9 mouse cellular contexts compared by ENCODE assay signal in the genomic region with DNA sequence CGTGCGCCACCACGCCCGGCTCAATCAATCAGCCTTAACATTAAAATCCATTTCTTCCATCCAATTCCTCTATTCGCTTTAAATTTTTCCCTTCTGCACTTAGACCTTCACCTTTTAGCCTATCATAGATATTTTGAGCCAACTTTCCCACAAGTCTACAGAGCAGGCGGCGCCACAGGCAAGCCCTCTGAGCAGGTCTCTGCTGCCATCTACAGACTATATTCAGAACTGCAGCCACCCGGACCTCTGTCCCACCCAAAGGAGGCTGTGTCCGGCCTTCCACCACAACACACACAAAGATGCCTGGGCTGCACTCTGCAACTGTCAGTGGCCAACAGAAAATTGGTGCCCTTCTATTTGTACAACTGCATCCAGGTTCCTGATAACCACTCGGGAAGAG. TPM values are rescaled to one million over a fixed set of nuclear protein-coding genes. Genes with fewer than 3 reads are reported as not detected.
DNase-seq lines count a peak whose midpoint lies in the region; ATAC-seq and TF ChIP-seq lines count a peak whose summit lies in the region.
"Had no signal": no experiment of that assay in that cellular context is flagged by ENCODE, and none has a peak within 500 bp of the region (broad histone marks: within the 10 kb centered on the region; RNA-seq: fewer than 3 reads in every experiment).

No protein-coding gene starts in this region.

- H3K4me1 ChIP-seq in forebrain, embryonic 13.5 days, result peaks cover 13% of the 10 kb centered on the region
- peaks cover 6% of the 10 kb centered on the region; the same call in 1 of the 2 replicates for H3K4me1 ChIP-seq in hindbrain, embryonic 14.5 days (replicated peaks; ENCODE audit: control insufficient read depth, insufficient read depth, low read length)
- peaks cover 13% of the 10 kb centered on the region for H3K4me1 ChIP-seq in midbrain, embryonic 12.5 days
- peaks cover 11% of the 10 kb centered on the region; the same call in 1 of the 2 replicates for H3K4me1 ChIP-seq in small intestine, adult 2 months (ENCODE audit: control insufficient read depth, insufficient read depth, insufficient read length, low read length)

- intact Hi-C loops in left cerebral cortex, postnatal 10 days (cut with DNase I), result loop anchor here (5.0 kb wide), 4 partner anchors 44 to 604 kb away; a partner anchor contains a TSS

- ATAC-seq in CD4-positive, CD25-positive, alpha-beta regulatory T cell, adult 4 months, result no peak
- peak; percentile 65 for ATAC-seq in forebrain, embryonic 13.5 days
- peak; percentile 63 for ATAC-seq in hindbrain, embryonic 14.5 days (ENCODE audit: low FRiP score)
- 0 out of 2 replicates have a peak, but pooled peaks have one; percentile 51 for ATAC-seq in midbrain, embryonic 12.5 days (ENCODE audit: low FRiP score, low read depth)

- no peaks in the 10 kb centered on the region for H3K36me3 ChIP-seq in forebrain, embryonic 13.5 days (ENCODE audit: poor library complexity, severe bottlenecking)
- H3K36me3 ChIP-seq in hindbrain, embryonic 14.5 days (replicated peaks; ENCODE audit: control insufficient read depth, insufficient read depth), result no peaks in the 10 kb centered on the region
- H3K36me3 ChIP-seq in midbrain, embryonic 12.5 days, result no peaks in the 10 kb centered on the region
- H3K36me3 ChIP-seq in small intestine, adult 2 months (ENCODE audit: control insufficient read depth, insufficient read depth, low read length), result peaks cover 4% of the 10 kb centered on the region; the same call in 1 of the 2 replicates
- H3K36me3 ChIP-seq: limb, embryonic 13.5 days had no signal

- peak; percentile 99 for TF ChIP-seq CTCF in brain, embryonic 14.5 days (IDR thresholded peaks at IDR 0.05; ENCODE audit: borderline replicate concordance, extremely low read depth, insufficient read depth, insufficient read length)
- peak; percentile 98 for TF ChIP-seq CTCF in small intestine, adult 2 months (IDR thresholded peaks at IDR 0.05; ENCODE audit: extremely low read depth, insufficient read length, insufficient replicate concordance, low read depth, low read length)

- no peak for TF ChIP-seq POLR2A in brain, embryonic 14.5 days (IDR thresholded peaks at IDR 0.05; ENCODE audit: borderline replicate concordance, extremely low read depth, insufficient read depth, insufficient read length, poor library complexity, severe bottlenecking)
- no peak for TF ChIP-seq POLR2A in small intestine, adult 2 months (IDR thresholded peaks at IDR 0.05; ENCODE audit: low read depth, low read length)

- H3K9ac ChIP-seq in forebrain, embryonic 13.5 days, result no peak overlapping the region
- H3K9ac ChIP-seq in hindbrain, embryonic 14.5 days, result no peak overlapping the region
- no peak overlapping the region for H3K9ac ChIP-seq in midbrain, embryonic 12.5 days (replicated peaks)
- H3K9ac ChIP-seq: limb, embryonic 13.5 days had no signal

- no peaks in the 10 kb centered on the region for H3K9me3 ChIP-seq in forebrain, embryonic 13.5 days (replicated peaks)
- no peaks in the 10 kb centered on the region for H3K9me3 ChIP-seq in hindbrain, embryonic 14.5 days (ENCODE audit: control insufficient read depth, low read length)
- no peaks in the 10 kb centered on the region for H3K9me3 ChIP-seq in midbrain, embryonic 12.5 days
- H3K9me3 ChIP-seq: limb, embryonic 13.5 days had no signal

- no peak overlapping the region for H3K4me3 ChIP-seq in forebrain, embryonic 13.5 days
- no peak overlapping the region for H3K4me3 ChIP-seq in hindbrain, embryonic 14.5 days (replicated peaks; ENCODE audit: low read length)
- no peak overlapping the region for H3K4me3 ChIP-seq in midbrain, embryonic 12.5 days
- no peak overlapping the region for H3K4me3 ChIP-seq in small intestine, adult 2 months (ENCODE audit: low read depth, low read length)
- H3K4me3 ChIP-seq: limb, embryonic 13.5 days had no signal

- 28% methylated on average over 10 of the region's 10 CpGs for WGBS in forebrain, embryonic 13.5 days
- WGBS in hindbrain, embryonic 14.5 days, result 32% methylated on average over 10 of the region's 10 CpGs
- WGBS in midbrain, embryonic 12.5 days, result 26% methylated on average over 10 of the region's 10 CpGs
- WGBS in small intestine, adult 2 months, result 26% methylated on average over 10 of the region's 10 CpGs

- no peak overlapping the region for H3K27ac ChIP-seq in forebrain, embryonic 13.5 days
- no peak overlapping the region for H3K27ac ChIP-seq in hindbrain, embryonic 14.5 days
- no peak overlapping the region for H3K27ac ChIP-seq in midbrain, embryonic 12.5 days (replicated peaks)
- H3K27ac ChIP-seq in small intestine, adult 2 months (ENCODE audit: insufficient read depth, low read depth, low read length), result no peak overlapping the region
- H3K27ac ChIP-seq: limb, embryonic 13.5 days had no signal

- no peak overlapping the region for H3K4me2 ChIP-seq in forebrain, embryonic 13.5 days
- no peak overlapping the region for H3K4me2 ChIP-seq in hindbrain, embryonic 14.5 days (replicated peaks)
- H3K4me2 ChIP-seq in midbrain, embryonic 12.5 days (replicated peaks), result no peak overlapping the region

- H3K27me3 ChIP-seq in forebrain, embryonic 13.5 days, result peaks cover 45% of the 10 kb centered on the region
- peaks cover 24% of the 10 kb centered on the region for H3K27me3 ChIP-seq in hindbrain, embryonic 14.5 days (ENCODE audit: control insufficient read depth, insufficient read depth, low read length)
- H3K27me3 ChIP-seq in midbrain, embryonic 12.5 days, result peaks cover 39% of the 10 kb centered on the region
- H3K27me3 ChIP-seq in small intestine, adult 2 months (ENCODE audit: control insufficient read depth, insufficient read depth, low read length), result no peaks in the 10 kb centered on the region

- DNase-seq in CD4-positive, CD25-positive, alpha-beta regulatory T cell, adult 2 months (ENCODE audit: low read depth, low spot score), result peak; percentile 87
- peak; percentile 78 for DNase-seq in brain, embryonic 14.5 days (ENCODE audit: low read depth)
- DNase-seq in hindbrain, embryonic 14.5 days (ENCODE audit: low spot score), result peak; percentile 92
- peak; percentile 53 to 80 for DNase-seq in left cerebral cortex, postnatal 10 days (ENCODE audit: extremely low spot score in 1 of 2, low spot score in 2 of 2)

RNA-seq across cellular contexts. Expression of a gene that starts 1.2 kb away (rescaled TPM):
- 10 to 100 TPM; 52.7 to 58.5 TPM for polyA plus RNA-seq in CD4-positive, CD25-positive, alpha-beta regulatory T cell, adult 4 months (2017; shearing (Covaris generic))
- 2.6 and 3.3 TPM in 2 replicates for polyA plus RNA-seq in brain, embryonic 14.5 days (2012; rRNA removed)
- polyA plus RNA-seq in forebrain, embryonic 13.5 days (2015; fragmentation: Nextera tagmentation; extraction: Ambion mirVana), result 2.0 and 2.4 TPM in 2 replicates
- 1.9 and 2.3 TPM in 2 replicates for polyA plus RNA-seq in hindbrain, embryonic 14.5 days (2014; fragmentation: Nextera tagmentation; extraction: Ambion mirVana)
- total RNA-seq in left cerebral cortex, postnatal 10 days (2021), result 1 to 10 TPM; 1.9 to 2.7 TPM
- 2.6 and 3.4 TPM in 2 replicates for polyA plus RNA-seq in midbrain, embryonic 12.5 days (2016; fragmentation: Nextera tagmentation; extraction: Ambion mirVana)
- polyA plus RNA-seq in small intestine, adult 2 months (2012; rRNA removed), result 19.4 and 25.7 TPM in 2 replicates

RNA-seq across cellular contexts. Expression of a gene that starts 4.9 kb away (rescaled TPM):
- 100 to 1,000 TPM; 102 to 161 TPM for polyA plus RNA-seq in CD4-positive, CD25-positive, alpha-beta regulatory T cell, adult 4 months (2017; shearing (Covaris generic))
- polyA plus RNA-seq in brain, embryonic 14.5 days (2012; rRNA removed), result 8.7 and 9.2 TPM in 2 replicates
- polyA plus RNA-seq in forebrain, embryonic 13.5 days (2015; fragmentation: Nextera tagmentation; extraction: Ambion mirVana), result 6.2 and 7.3 TPM in 2 replicates
- polyA plus RNA-seq in hindbrain, embryonic 14.5 days (2014; fragmentation: Nextera tagmentation; extraction: Ambion mirVana), result 6.0 and 6.7 TPM in 2 replicates
- 10 to 100 TPM in 1 of 2 experiments, 1 to 10 TPM in 1; 9.4 to 11.8 TPM for total RNA-seq in left cerebral cortex, postnatal 10 days (2021)
- polyA plus RNA-seq in midbrain, embryonic 12.5 days (2016; fragmentation: Nextera tagmentation; extraction: Ambion mirVana), result 6.6 and 6.8 TPM in 2 replicates
- 19.1 and 33.6 TPM in 2 replicates for polyA plus RNA-seq in small intestine, adult 2 months (2012; rRNA removed)

RNA-seq across cellular contexts. Expression of a gene that starts 47.3 kb away (rescaled TPM):
- 10 to 100 TPM; 27.8 to 29.1 TPM for polyA plus RNA-seq in CD4-positive, CD25-positive, alpha-beta regulatory T cell, adult 4 months (2017; shearing (Covaris generic))
- polyA plus RNA-seq in brain, embryonic 14.5 days (2012; rRNA removed), result 29.5 and 35.9 TPM in 2 replicates
- polyA plus RNA-seq in forebrain, embryonic 13.5 days (2015; fragmentation: Nextera tagmentation; extraction: Ambion mirVana), result 13.3 and 13.9 TPM in 2 replicates
- 16.7 and 19.1 TPM in 2 replicates for polyA plus RNA-seq in hindbrain, embryonic 14.5 days (2014; fragmentation: Nextera tagmentation; extraction: Ambion mirVana)
- total RNA-seq in left cerebral cortex, postnatal 10 days (2021), result 10 to 100 TPM; 14.3 to 16.6 TPM
- polyA plus RNA-seq in midbrain, embryonic 12.5 days (2016; fragmentation: Nextera tagmentation; extraction: Ambion mirVana), result 13.3 and 14.9 TPM in 2 replicates
- 9.8 and 9.9 TPM in 2 replicates for polyA plus RNA-seq in small intestine, adult 2 months (2012; rRNA removed)

RNA-seq across cellular contexts. Expression of a gene that starts 49.5 kb away (rescaled TPM):
- polyA plus RNA-seq in CD4-positive, CD25-positive, alpha-beta regulatory T cell, adult 4 months (2017; shearing (Covaris generic)), result 1 to 10 TPM; 1.8 to 3.0 TPM
- 6.2 and 8.6 TPM in 2 replicates for polyA plus RNA-seq in brain, embryonic 14.5 days (2012; rRNA removed)
- 3.1 and 3.2 TPM in 2 replicates for polyA plus RNA-seq in forebrain, embryonic 13.5 days (2015; fragmentation: Nextera tagmentation; extraction: Ambion mirVana)
- polyA plus RNA-seq in hindbrain, embryonic 14.5 days (2014; fragmentation: Nextera tagmentation; extraction: Ambion mirVana), result 5.4 and 5.6 TPM in 2 replicates
- 1 to 10 TPM; 4.0 TPM for total RNA-seq in left cerebral cortex, postnatal 10 days (2021)
- 3.1 and 4.2 TPM in 2 replicates for polyA plus RNA-seq in midbrain, embryonic 12.5 days (2016; fragmentation: Nextera tagmentation; extraction: Ambion mirVana)
- 0.10 and 0.25 TPM in 2 replicates for polyA plus RNA-seq in small intestine, adult 2 months (2012; rRNA removed)

RNA-seq across cellular contexts. Expression of a gene that starts 59.2 kb away (rescaled TPM):
- polyA plus RNA-seq in CD4-positive, CD25-positive, alpha-beta regulatory T cell, adult 4 months (2017; shearing (Covaris generic)), result under 1 TPM in 1 of 2 experiments, not detected in 1; 0.05 TPM
- 55.7 and 78.6 TPM in 2 replicates for polyA plus RNA-seq in brain, embryonic 14.5 days (2012; rRNA removed)
- 14.4 and 16.1 TPM in 2 replicates for polyA plus RNA-seq in forebrain, embryonic 13.5 days (2015; fragmentation: Nextera tagmentation; extraction: Ambion mirVana)
- polyA plus RNA-seq in hindbrain, embryonic 14.5 days (2014; fragmentation: Nextera tagmentation; extraction: Ambion mirVana), result 25.7 and 27.9 TPM in 2 replicates
- total RNA-seq in left cerebral cortex, postnatal 10 days (2021), result 100 to 1,000 TPM; 168 to 173 TPM
- polyA plus RNA-seq in midbrain, embryonic 12.5 days (2016; fragmentation: Nextera tagmentation; extraction: Ambion mirVana), result 14.5 and 15.3 TPM in 2 replicates
- polyA plus RNA-seq in small intestine, adult 2 months (2012; rRNA removed), result 0.57 and 3.1 TPM in 2 replicates
